Mouse (Mus musculus) G1E-ER4 (cell line): Measurements from ENCODE around the gene Lrrc8a. TPM values are rescaled to one million over a fixed set of nuclear protein-coding genes. Genes with fewer than 3 reads are reported as not detected.

Source experiments
- GATA1 ChIP-seq: IDR thresholded peaks from one replicate; pipeline ENCODE4 v1.8.0; 2012; ENCODE audit warnings: low read length, inconsistent platforms
- polyA plus RNA-seq: library from polyadenylated mRNA; stranded (reverse); fragments of >175 nt; gene quantifications from 2 replicates; pipeline ENCODE4 v1.2.3, GENCODE M21; 2012

Gene Lrrc8a
- polyA plus RNA-seq, 1 experiment = 3.8 TPM

- TF ChIP-seq GATA1 = no peak
Measured at GRCm38 (mm10) chr2:30264671-30265519, 27.4 kb downstream of the Lrrc8a start.

GRCm38 (mm10) chr2:30265767-30266253, 28.3 kb downstream of the Lrrc8a start, which contains the start of gene Phyhd1:
TSS of gene Phyhd1 (plus strand) at chr2:30266203.
- TF ChIP-seq GATA1 = no peak

- no peak for TF ChIP-seq GATA1
Measured at GRCm38 (mm10) chr2:30266392-30266941, 29.0 kb downstream of the Lrrc8a start.

- TF ChIP-seq GATA1 = no peak
Measured at GRCm38 (mm10) chr2:30267466-30267865, 30.0 kb downstream of the Lrrc8a start.

- no peak for TF ChIP-seq GATA1
Measured at GRCm38 (mm10) chr2:30268371-30268770, 30.9 kb downstream of the Lrrc8a start.

- TF ChIP-seq GATA1 = no peak
Measured at GRCm38 (mm10) chr2:30269241-30269990, 31.9 kb downstream of the Lrrc8a start.

- TF ChIP-seq GATA1 = no peak
Measured at GRCm38 (mm10) chr2:30270134-30270533, 32.6 kb downstream of the Lrrc8a start.

- TF ChIP-seq GATA1 = no peak
Measured at GRCm38 (mm10) chr2:30280743-30281142, 43.2 kb downstream of the Lrrc8a start, which contains the start of gene Gm28038. TSS of gene Gm28038 (plus strand) at chr2:30281043.

- no peak for TF ChIP-seq GATA1
Measured at GRCm38 (mm10) chr2:30281651-30282050, 44.1 kb downstream of the Lrrc8a start.

GRCm38 (mm10) chr2:30283193-30283592, 45.7 kb downstream of the Lrrc8a start:
- no peak for TF ChIP-seq GATA1

GRCm38 (mm10) chr2:30285004-30285403, 47.5 kb downstream of the Lrrc8a start:
- no peak for TF ChIP-seq GATA1

GRCm38 (mm10) chr2:30285416-30286181, 48.1 kb downstream of the Lrrc8a start:
- no peak for TF ChIP-seq GATA1

- no peak for TF ChIP-seq GATA1
Measured at GRCm38 (mm10) chr2:30286192-30287026, 48.9 kb downstream of the Lrrc8a start, which contains the start of the genes Dolk and Nup188. TSS of gene Dolk (minus strand) at chr2:30286334. TSS of gene Nup188 (plus strand) at chr2:30286397.

- TF ChIP-seq GATA1 = no peak
Measured at GRCm38 (mm10) chr2:30287027-30287373, 49.5 kb downstream of the Lrrc8a start.
